Mouse (Mus musculus) megakaryocyte, embryonic 14.5 days (primary cell): ENCODE measurements at regions not wholly inside any gene's neighbourhood (a gene's known extent, or its start where the extent isn't known, plus 50 kb on each side); places are given as distances from the start of the nearest gene placed in this dataset.

ENCODE experiments used
- H3K27me3 ChIP-seq: replicated peaks from 2 replicates; pipeline ENCODE3; 2012; ENCODE audit warnings: inconsistent platforms
- H3K36me3 ChIP-seq: replicated peaks from 2 replicates; pipeline ENCODE3; 2012; ENCODE audit warnings: low read length, inconsistent platforms, mixed read lengths
- H3K4me1 ChIP-seq: 2 replicates; pipeline ENCODE4 v1.6.1; 2012; ENCODE audit warnings: inconsistent platforms
- H3K4me3 ChIP-seq: replicated peaks from 2 replicates; pipeline ENCODE3; 2012; ENCODE audit warnings: moderate library complexity, mild to moderate bottlenecking, inconsistent platforms
- H3K9me3 ChIP-seq: 2 replicates; pipeline ENCODE4 v1.6.1; 2012; ENCODE audit warnings: inconsistent platforms
- FLI1 ChIP-seq: IDR thresholded peaks from 2 replicates; pipeline ENCODE4 v1.6.1; 2012; ENCODE audit warnings: low read length, inconsistent platforms, mixed read lengths
- GATA1 ChIP-seq: IDR thresholded peaks from 3 replicates; pipeline ENCODE4 v1.6.1; 2012; ENCODE audit warnings: mixed read lengths, low read length, inconsistent platforms, borderline replicate concordance

DNA sequence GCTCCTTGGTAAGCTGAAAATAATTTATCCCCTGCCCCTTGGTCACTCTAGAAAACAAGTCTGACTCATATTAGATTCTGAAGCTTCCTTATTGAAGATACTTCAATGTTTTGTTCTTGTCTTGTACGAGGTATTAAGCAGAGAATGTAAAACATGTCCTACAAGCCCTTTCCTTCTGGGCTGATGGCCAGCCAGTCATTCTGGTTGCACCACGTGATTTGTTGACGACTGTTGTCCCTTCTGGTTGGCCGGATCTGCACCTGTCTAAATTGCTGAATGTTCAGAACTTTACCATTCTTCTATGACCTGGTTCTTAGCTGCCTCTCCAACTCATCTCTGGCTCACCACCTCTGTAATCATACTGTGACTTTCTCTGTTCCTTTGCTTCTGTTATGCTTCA lies 220.9 kb upstream of the Prdm1 start:
- Histone ChIP-seq H3K27me3 (no peaks in the 10 kb centered on the region), H3K4me1 (no peaks in the 10 kb centered on the region), H3K4me3 (no peak overlapping the region), H3K36me3 (no peaks in the 10 kb centered on the region), H3K9me3 (no peaks in the 10 kb centered on the region)
- TF ChIP-seq GATA1 (no peak), FLI1 (no peak)

DNA sequence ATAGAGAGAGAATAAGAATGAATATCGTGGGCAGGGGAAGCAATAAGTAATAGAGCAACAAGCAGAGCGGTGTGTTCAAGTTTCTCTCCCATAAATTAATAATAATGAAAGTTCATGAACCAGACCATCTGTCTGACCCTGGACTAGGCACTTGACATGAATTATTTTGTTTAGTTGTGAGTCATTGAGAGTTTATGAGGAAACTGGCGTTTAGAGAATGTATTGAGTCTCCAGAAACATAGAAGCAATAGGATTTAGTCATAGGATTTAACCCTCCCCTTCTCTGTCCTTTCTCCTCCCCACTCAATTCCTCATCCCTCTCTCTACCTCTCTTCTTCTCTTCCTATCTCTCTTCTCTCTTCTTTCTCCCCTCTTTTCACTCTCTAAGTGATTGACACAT lies 219.1 kb upstream of the Prdm1 start:
- Histone ChIP-seq H3K36me3 (no peaks in the 10 kb centered on the region), H3K9me3 (no peaks in the 10 kb centered on the region)
- TF ChIP-seq GATA1, result no peak
- no peak for TF ChIP-seq FLI1

DNA sequence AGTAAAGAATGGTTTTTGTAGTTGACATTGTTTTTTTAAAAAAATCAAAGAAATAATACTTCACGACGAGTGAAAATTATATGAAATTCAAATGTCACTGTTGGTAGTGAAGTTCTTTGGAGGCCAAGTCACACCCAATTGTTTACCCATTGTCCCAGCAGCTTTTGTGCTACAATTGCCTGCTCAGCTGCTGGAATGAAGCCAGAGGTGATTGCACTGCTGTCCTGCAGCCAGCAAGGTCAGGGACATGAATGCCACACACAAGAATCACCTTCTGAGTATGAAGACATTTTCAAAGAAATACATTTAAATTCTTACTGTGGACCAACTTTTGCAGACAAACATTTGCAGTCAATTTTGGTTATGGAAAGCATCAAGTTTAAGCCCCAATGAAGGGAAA lies 215.9 kb upstream of the Prdm1 start:
- H3K4me1 ChIP-seq, result no peaks in the 10 kb centered on the region
- H3K27me3 ChIP-seq, result no peaks in the 10 kb centered on the region
- TF ChIP-seq GATA1, result no peak
- TF ChIP-seq FLI1, result no peak
- no peak overlapping the region for H3K4me3 ChIP-seq
- no peaks in the 10 kb centered on the region for H3K9me3 ChIP-seq
- no peaks in the 10 kb centered on the region for H3K36me3 ChIP-seq

More for the DNA sequence above, 219.1 kb upstream of the Prdm1 start:
- no peak overlapping the region for H3K4me3 ChIP-seq
- H3K27me3 ChIP-seq, result no peaks in the 10 kb centered on the region
- no peaks in the 10 kb centered on the region for H3K4me1 ChIP-seq

GRCm38 (mm10) chr10:44733641-44734040 lies 205.3 kb upstream of the Prdm1 start:
- H3K9me3 ChIP-seq, result no peaks in the 10 kb centered on the region
- H3K27me3 ChIP-seq, result no peaks in the 10 kb centered on the region
- H3K4me3 ChIP-seq, result no peak overlapping the region
- no peak for TF ChIP-seq FLI1
- TF ChIP-seq GATA1, result no peak
- H3K4me1 ChIP-seq, result no peaks in the 10 kb centered on the region
- no peaks in the 10 kb centered on the region for H3K36me3 ChIP-seq

GRCm38 (mm10) chr10:44730721-44731120 lies 202.4 kb upstream of the Prdm1 start:
- Histone ChIP-seq H3K36me3 (no peaks in the 10 kb centered on the region), H3K4me1 (no peaks in the 10 kb centered on the region), H3K27me3 (no peaks in the 10 kb centered on the region), H3K9me3 (no peaks in the 10 kb centered on the region), H3K4me3 (no peak overlapping the region)
- TF ChIP-seq FLI1, result no peak
- no peak for TF ChIP-seq GATA1

- Histone ChIP-seq H3K9me3 (no peaks in the 10 kb centered on the region), H3K4me3 (no peak overlapping the region), H3K36me3 (no peaks in the 10 kb centered on the region), H3K27me3 (no peaks in the 10 kb centered on the region), H3K4me1 (no peaks in the 10 kb centered on the region)
- TF ChIP-seq GATA1, result no peak
- no peak for TF ChIP-seq FLI1
These were observed 200.7 kb upstream of the Prdm1 start for GRCm38 (mm10) chr10:44728963-44729362.

- H3K9me3 ChIP-seq, result no peaks in the 10 kb centered on the region
- no peaks in the 10 kb centered on the region for H3K4me1 ChIP-seq
- no peaks in the 10 kb centered on the region for H3K27me3 ChIP-seq
- H3K36me3 ChIP-seq, result no peaks in the 10 kb centered on the region
- TF ChIP-seq FLI1, result no peak
- no peak for TF ChIP-seq GATA1
- H3K4me3 ChIP-seq, result no peak overlapping the region
These were observed 196.3 kb upstream of the Prdm1 start for GRCm38 (mm10) chr10:44724575-44724974.

DNA sequence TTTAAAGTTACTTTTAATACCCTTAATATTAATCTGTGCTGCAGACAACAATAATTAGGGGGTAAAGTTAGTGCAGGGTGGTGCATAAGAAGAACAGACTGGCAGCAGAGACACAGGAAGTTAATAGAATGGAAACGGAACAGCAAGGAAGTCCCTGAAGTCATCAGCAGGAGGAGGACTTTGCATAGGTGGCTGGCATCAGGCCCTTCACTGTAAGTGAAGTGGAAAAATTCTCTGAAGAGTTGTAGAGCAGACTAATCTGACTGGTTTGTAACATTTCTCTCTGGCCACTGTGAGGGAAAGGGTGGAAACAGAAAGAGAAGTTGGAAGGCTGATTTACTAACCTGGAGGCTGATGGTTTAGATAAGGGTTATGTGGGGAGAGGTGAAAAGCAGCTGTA lies 195.5 kb upstream of the Prdm1 start:
- TF ChIP-seq GATA1 (no peak), FLI1 (no peak)
- Histone ChIP-seq H3K4me1 (no peaks in the 10 kb centered on the region), H3K27me3 (no peaks in the 10 kb centered on the region), H3K4me3 (no peak overlapping the region), H3K36me3 (no peaks in the 10 kb centered on the region), H3K9me3 (no peaks in the 10 kb centered on the region)

GRCm38 (mm10) chr10:44723321-44723720 lies 195.0 kb upstream of the Prdm1 start:
- H3K4me3 ChIP-seq, result no peak overlapping the region
- H3K36me3 ChIP-seq, result no peaks in the 10 kb centered on the region
- no peaks in the 10 kb centered on the region for H3K4me1 ChIP-seq
- TF ChIP-seq FLI1 (no peak), GATA1 (no peak)
- H3K27me3 ChIP-seq, result no peaks in the 10 kb centered on the region
- no peaks in the 10 kb centered on the region for H3K9me3 ChIP-seq

- no peaks in the 10 kb centered on the region for H3K9me3 ChIP-seq
- H3K27me3 ChIP-seq, result no peaks in the 10 kb centered on the region
- no peak for TF ChIP-seq GATA1
- no peak for TF ChIP-seq FLI1
- H3K4me3 ChIP-seq, result no peak overlapping the region
- no peaks in the 10 kb centered on the region for H3K36me3 ChIP-seq
- no peaks in the 10 kb centered on the region for H3K4me1 ChIP-seq
These were observed 193.4 kb upstream of the Prdm1 start for GRCm38 (mm10) chr10:44721670-44722069.

DNA sequence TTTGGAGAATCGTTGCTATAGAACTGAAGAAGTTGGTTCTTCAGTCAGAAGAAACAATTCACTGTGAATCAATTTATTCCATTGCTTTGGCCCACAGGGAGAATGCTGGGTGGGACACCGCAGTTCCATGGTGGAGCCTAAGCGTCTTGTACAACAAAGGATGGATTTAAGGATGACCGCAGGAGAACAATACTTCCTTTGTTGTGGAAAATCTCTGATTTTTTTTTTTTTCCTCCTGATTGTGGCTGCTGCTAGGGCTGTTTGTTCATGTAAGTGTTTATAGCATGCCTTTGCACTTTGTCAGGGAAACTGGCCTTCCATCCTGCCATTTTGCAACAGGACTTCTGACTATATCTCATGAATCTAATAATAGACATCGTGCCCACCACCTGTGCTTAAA lies 188.3 kb upstream of the Prdm1 start:
- H3K4me3 ChIP-seq, result no peak overlapping the region
- no peak for TF ChIP-seq GATA1
- TF ChIP-seq FLI1, result no peak
- H3K27me3 ChIP-seq, result no peaks in the 10 kb centered on the region
- no peaks in the 10 kb centered on the region for H3K36me3 ChIP-seq
- H3K9me3 ChIP-seq, result no peaks in the 10 kb centered on the region
- no peaks in the 10 kb centered on the region for H3K4me1 ChIP-seq
